Mouse (Mus musculus) lung, postnatal 0 days (tissue): ENCODE measurements around the gene Txndc17. TPM values are rescaled to one million over a fixed set of nuclear protein-coding genes. Genes with fewer than 3 reads are reported as not detected.

ENCODE experiments used
- ATAC-seq: fragments of 200-750 bp; cut with Nextera tagmentation; 2 replicates; pipeline ENCODE4 v1.8.0; 2017; ENCODE audit warnings: moderate library complexity
- DNase-seq: peaks from one replicate; pipeline ENCODE4 v3.0.0-alpha.2; 2016; ENCODE audit warnings: low spot score
- H3K27ac ChIP-seq: fragments of 300-500 bp; sonication (generic); 2 replicates; pipeline ENCODE4 v1.5.1; 2014; ENCODE audit warnings: antibody characterized with exemption, mild to moderate bottlenecking, low read length, mixed read lengths
- H3K27me3 ChIP-seq: fragments of 300-500 bp; sonication (generic); replicated peaks from 2 replicates; pipeline ENCODE4 v1.6.1; 2014; ENCODE audit warnings: low read length, mixed read lengths; ENCODE audit not compliant: insufficient read depth
- H3K36me3 ChIP-seq: fragments of 300-500 bp; sonication (generic); 2 replicates; pipeline ENCODE4 v1.6.1; 2014; ENCODE audit warnings: low read length, mixed read lengths; ENCODE audit not compliant: insufficient read depth
- H3K4me1 ChIP-seq: fragments of 300-500 bp; sonication (generic); 2 replicates; pipeline ENCODE4 v1.6.1; 2014; ENCODE audit warnings: antibody characterized with exemption, low read depth, low read length, mixed read lengths; ENCODE audit not compliant: insufficient read depth
- H3K4me2 ChIP-seq: fragments of 300-500 bp; sonication (generic); replicated peaks from 2 replicates; pipeline ENCODE4 v1.6.1; 2014; ENCODE audit warnings: low read depth, mild to moderate bottlenecking, low read length, moderate library complexity, mixed read lengths
- H3K4me3 ChIP-seq: fragments of 300-500 bp; sonication (generic); 2 replicates; pipeline ENCODE4 v1.5.1; 2014; ENCODE audit warnings: low read depth, low read length
- H3K9ac ChIP-seq: fragments of 300-500 bp; sonication (generic); replicated peaks from 2 replicates; pipeline ENCODE4 v1.6.1; 2014; ENCODE audit warnings: low read depth, mild to moderate bottlenecking
- H3K9me3 ChIP-seq: fragments of 300-500 bp; sonication (generic); 2 replicates; pipeline ENCODE4 v1.6.1; 2016; ENCODE audit warnings: low read length, mixed read lengths
- CTCF ChIP-seq: IDR thresholded peaks from 2 replicates; pipeline ENCODE4 v1.5.1; 2016; ENCODE audit warnings: antibody characterized with exemption, mild to moderate bottlenecking
- EP300 ChIP-seq: IDR thresholded peaks from 2 replicates; pipeline ENCODE4 v1.6.1; 2016; ENCODE audit warnings: antibody characterized with exemption, mild to moderate bottlenecking, control low read depth
- WGBS: fragments of 180-500 bp; shearing (Covaris S2); extraction: QIAGEN DNeasy Blood & Tissue Kit; methylation state at CpG from one replicate; pipeline ENCODE4 v1.1.7; 2014; 5-methylcytosine and 5-hydroxymethylcytosine counted together
- polyA plus RNA-seq: library from polyadenylated mRNA; unstranded; fragments of >200 nt; fragmentation: Nextera tagmentation; extraction: Ambion mirVana; gene quantifications from 2 replicates; pipeline ENCODE4 v1.2.1, GENCODE M21; 2015

Txndc17 gene
- polyA plus RNA-seq, 1 experiment from 2014 or later: 156 TPM

DNA sequence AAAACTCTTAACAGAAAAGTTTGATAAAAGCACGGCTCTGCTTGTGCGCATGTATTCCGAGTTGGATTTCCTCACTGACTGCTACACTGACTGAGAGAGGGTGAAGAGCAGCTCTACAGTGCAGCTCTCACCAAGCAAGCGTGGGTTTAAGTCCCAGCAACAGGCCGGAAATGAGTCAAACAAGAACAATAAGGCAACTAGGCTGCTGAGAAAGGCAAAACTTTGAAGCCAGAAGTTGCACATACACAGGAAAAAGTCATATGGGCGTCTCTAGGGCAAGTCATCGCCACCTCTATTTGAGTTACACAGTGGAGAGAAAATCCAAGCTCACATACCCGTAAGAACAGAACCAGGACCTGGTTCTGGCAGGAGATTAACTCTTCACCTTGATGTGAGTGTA lies 10.8 kb upstream of the Txndc17 start:
- Histone ChIP-seq H3K4me2 (no peak overlapping the region), H3K9ac (no peak overlapping the region)
- peak; percentile 11 for DNase-seq

DNA sequence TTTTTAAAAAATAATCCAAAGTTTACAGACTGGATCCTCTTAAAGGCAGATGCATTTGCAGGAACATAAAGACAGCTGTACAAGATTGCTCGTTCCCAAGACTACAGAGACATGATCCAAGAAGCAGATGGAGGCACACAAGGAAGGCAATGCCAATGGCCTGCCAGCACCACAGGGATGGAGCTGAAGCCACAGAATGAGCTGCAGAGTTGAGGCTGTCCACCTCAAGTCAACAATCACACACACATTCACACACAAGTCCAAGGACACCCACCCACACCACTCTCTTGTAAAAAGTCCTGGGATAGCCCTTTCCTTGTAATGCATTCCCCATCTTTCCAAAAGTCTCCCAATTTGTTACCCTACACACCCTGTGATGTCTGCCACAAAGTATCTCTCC lies 3.9 kb upstream of the Txndc17 start:
- no peak overlapping the region for H3K27ac ChIP-seq
- peaks cover 4% of the 10 kb centered on the region; the same call in 1 of the 2 replicates for H3K36me3 ChIP-seq
- no peaks in the 10 kb centered on the region for H3K9me3 ChIP-seq
- DNase-seq (no peak), ATAC-seq (no peak)
- no peaks in the 10 kb centered on the region for H3K27me3 ChIP-seq
- no peaks in the 10 kb centered on the region for H3K4me1 ChIP-seq
- H3K4me2 ChIP-seq: no peak overlapping the region
- no peak overlapping the region for H3K4me3 ChIP-seq
- H3K9ac ChIP-seq: no peak overlapping the region
- TF ChIP-seq EP300: no peak
- TF ChIP-seq CTCF: no peak
- WGBS: 81% methylated on average over 1 of the region's 1 CpGs

More for the DNA sequence above, 10.8 kb upstream of the Txndc17 start:
- H3K36me3 ChIP-seq: peaks cover 4% of the 10 kb centered on the region; the same call in 1 of the 2 replicates
- 60% methylated on average over 8 of the region's 8 CpGs for WGBS
- H3K4me1 ChIP-seq: no peaks in the 10 kb centered on the region
- H3K4me3 ChIP-seq: no peak overlapping the region
- no peak overlapping the region for H3K27ac ChIP-seq
- TF ChIP-seq EP300 (no peak), CTCF (no peak)
- peak; percentile 37; the same call in 1 of the 2 replicates for ATAC-seq
- no peaks in the 10 kb centered on the region for H3K27me3 ChIP-seq
- no peaks in the 10 kb centered on the region for H3K9me3 ChIP-seq

DNA sequence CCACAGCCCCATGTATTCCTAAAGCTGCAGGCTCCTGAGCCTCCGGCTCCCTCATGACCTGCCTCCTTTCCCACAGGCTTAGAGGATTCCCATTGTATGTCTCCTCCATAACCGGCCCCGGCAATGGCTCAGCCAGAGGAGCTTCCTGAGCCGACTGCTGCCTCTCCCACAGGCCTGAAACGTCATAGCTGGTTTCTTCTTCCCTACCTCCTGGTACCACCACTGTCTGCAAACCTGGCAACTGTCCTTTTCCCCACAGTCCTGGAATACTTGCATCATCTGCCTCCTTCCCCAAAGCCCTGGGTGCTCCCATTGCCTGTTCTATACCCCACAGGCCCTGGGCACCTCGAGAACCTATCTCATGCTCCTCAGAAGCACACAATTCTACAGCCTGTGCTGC lies 2.1 kb upstream of the Txndc17 start:
- no peaks in the 10 kb centered on the region for H3K9me3 ChIP-seq
- DNase-seq (no peak), ATAC-seq (no peak)
- H3K27ac ChIP-seq: no peak overlapping the region
- no peak for TF ChIP-seq CTCF
- TF ChIP-seq EP300: no peak
- H3K4me1 ChIP-seq: no peaks in the 10 kb centered on the region
- no peak overlapping the region for H3K9ac ChIP-seq
- H3K4me2 ChIP-seq: no peak overlapping the region
- 92% methylated on average over 6 of the region's 6 CpGs for whole genome bisulfite sequencing
- H3K4me3 ChIP-seq: no peak overlapping the region
- 0 out of 2 replicates have a peak, but pooled peaks cover 4% of the 10 kb centered on the region for H3K36me3 ChIP-seq
- H3K27me3 ChIP-seq: no peaks in the 10 kb centered on the region

DNA sequence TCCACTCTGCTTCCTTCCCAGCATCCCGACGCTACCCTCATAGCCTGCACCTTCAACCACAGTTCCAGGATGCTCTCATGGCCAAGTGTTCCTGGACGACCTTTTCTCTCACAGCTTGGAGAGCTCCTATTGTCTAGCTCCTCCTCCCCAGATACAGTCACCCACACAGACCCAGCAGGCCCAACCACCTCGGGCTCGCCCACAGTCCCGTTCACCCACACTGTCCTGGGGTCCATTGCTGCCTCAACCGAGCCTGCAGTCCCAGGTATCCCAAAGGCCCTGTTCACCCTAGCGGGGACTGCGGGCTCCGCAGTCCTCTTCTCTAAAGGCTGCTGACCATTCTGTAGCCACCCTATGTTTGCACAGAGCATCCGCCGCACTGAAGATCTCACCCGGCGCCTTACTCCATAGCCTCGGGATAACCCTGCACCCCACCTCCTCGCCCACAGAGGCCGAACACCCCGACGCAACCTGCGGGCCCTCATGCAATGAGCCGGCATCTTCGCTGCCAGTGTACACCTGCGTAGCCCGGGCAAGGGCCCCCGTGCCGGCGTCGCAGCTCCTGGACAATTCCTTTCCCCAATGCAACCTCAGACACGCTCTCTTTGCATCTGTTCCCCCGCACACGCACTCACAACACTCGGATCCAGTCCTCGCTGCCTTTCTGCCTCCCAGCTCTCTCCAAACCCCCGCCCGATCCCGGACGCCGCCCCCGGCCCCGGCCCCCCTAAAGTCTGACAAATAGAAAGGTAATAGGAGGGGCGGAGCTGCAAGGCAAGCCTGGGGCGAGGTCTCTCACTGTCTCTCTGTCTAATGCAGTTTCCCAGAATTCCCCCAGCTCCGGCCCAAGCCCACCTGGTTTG lies 775 bp upstream of the Txndc17 start, which contains the start of gene Gm43951:
Gene Gm43951 (minus strand): TSS at position 500 of the 863 bp plus-strand sequence.
- Histone ChIP-seq H3K4me2 (peak within 1 kb of the TSS; percentile 97), H3K9ac (peak within 1 kb of the TSS; percentile 61), H3K9me3 (no peaks in the 10 kb centered on the region), H3K4me3 (peak within 1 kb of the TSS; percentile 87), H3K27me3 (no peaks in the 10 kb centered on the region), H3K36me3 (peaks cover 6% of the 10 kb centered on the region; the same call in 1 of the 2 replicates), H3K27ac (peak within 1 kb of the TSS; percentile 39), H3K4me1 (no peaks in the 10 kb centered on the region)
- peak; percentile 48 for DNase-seq
- WGBS: 1% methylated on average over 43 of the region's 43 CpGs
- ATAC-seq: peak; percentile 50
- TF ChIP-seq EP300: no peak
- TF ChIP-seq CTCF: peak; percentile 48

DNA sequence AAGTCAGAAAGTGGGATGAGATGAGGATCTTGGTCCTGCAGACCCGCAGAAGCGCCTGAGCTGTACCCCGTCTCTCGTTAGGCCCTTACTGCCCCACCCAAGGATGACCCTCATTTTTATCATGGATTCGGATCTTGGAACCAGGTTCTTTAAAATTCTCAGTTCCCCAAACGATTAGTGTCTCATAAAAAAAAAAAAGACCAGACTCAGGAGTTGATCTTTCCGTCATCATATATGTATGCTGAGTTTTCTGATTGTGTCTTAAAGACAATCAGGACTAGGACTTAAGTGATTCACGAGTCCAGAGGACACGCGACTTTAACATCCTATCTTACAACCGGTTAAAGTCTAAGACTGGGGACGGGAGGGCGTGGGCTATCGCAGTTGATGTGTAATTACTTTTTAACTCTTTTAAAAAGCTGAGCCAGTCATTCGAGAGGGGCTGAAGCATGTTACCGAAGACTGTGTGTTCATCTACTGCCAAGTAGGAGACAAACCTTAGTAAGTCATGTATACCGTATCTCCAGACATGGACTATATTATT lies 559 bp downstream of the Txndc17 start:
- Histone ChIP-seq H3K4me3 (peak overlapping the region; percentile 87), H3K9ac (peak overlapping the region; percentile 61), H3K36me3 (peaks cover 6% of the 10 kb centered on the region; the same call in 1 of the 2 replicates), H3K9me3 (no peaks in the 10 kb centered on the region), H3K4me1 (no peaks in the 10 kb centered on the region), H3K27me3 (no peaks in the 10 kb centered on the region), H3K4me2 (peak overlapping the region; percentile 97), H3K27ac (peak overlapping the region; percentile 7; the same call in 1 of the 2 replicates)
- DNase-seq (no peak), ATAC-seq (no peak)
- TF ChIP-seq CTCF (no peak), EP300 (no peak)
- WGBS: 9% methylated on average over 17 of the region's 17 CpGs

DNA sequence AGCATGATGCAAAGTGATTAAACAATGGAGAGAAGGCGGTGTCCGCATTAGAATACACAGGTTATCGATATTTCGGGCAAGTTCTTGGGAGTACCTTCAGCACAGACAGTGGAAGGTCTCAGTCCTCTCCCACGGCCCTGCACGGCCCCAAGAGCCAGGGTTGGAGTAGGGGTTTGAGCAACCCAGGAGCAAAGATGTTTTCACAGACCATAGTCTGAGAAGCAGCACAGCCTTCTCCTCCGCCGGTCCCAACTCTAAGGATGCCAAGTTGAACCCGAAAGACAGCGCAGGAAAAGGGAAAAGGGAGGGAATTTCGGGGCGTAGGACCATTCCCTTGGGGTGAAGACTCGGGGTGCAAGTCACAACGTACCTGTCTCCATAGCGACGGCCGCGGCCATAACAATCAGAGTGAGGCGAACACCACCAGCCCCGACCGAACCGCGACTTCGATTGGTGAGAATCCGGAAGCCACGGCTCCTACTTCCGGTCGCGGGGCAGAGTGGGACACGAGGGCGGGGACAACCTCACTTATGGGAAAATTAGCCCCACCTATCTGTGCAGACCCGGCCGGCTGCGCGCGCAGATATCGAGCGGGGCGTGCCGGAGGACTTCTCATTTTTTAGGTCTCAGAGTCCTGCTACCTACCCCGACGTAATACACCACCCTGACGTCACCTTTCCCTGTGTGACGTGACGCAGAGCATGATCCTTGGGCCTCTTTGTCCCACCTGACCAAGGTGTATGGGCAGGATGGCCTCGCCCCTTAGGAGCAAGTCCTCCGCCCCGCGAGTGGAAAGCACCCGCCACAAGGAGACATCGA lies 7.5 kb downstream of the Txndc17 start:
- H3K4me1 ChIP-seq: no peaks in the 10 kb centered on the region; the same call in 1 of the 2 replicates
- under 1% methylated on average over 51 of the region's 51 CpGs for WGBS
- no peaks in the 10 kb centered on the region for H3K9me3 ChIP-seq
- peak overlapping the region; percentile 58 for H3K9ac ChIP-seq
- peak overlapping the region; percentile 87 for H3K4me2 ChIP-seq
- no peaks in the 10 kb centered on the region for H3K27me3 ChIP-seq
- H3K4me3 ChIP-seq: peak overlapping the region; percentile 76
- DNase-seq: peak; percentile 98
- peak; percentile 96 for ATAC-seq
- peak overlapping the region; percentile 81 for H3K27ac ChIP-seq
- peaks cover 6% of the 10 kb centered on the region; the same call in 1 of the 2 replicates for H3K36me3 ChIP-seq
- no peak for TF ChIP-seq EP300
- no peak for TF ChIP-seq CTCF
